Mouse (Mus musculus) naive thymus-derived CD4-positive, alpha-beta T cell, adult 2 months (primary cell): Measurements from ENCODE around the gene Nf2.

Experiments
- DNase-seq: peaks from one replicate; pipeline ENCODE4 v3.0.0-alpha.2; 2011; ENCODE audit warnings: low read depth

Nf2 gene

DNA sequence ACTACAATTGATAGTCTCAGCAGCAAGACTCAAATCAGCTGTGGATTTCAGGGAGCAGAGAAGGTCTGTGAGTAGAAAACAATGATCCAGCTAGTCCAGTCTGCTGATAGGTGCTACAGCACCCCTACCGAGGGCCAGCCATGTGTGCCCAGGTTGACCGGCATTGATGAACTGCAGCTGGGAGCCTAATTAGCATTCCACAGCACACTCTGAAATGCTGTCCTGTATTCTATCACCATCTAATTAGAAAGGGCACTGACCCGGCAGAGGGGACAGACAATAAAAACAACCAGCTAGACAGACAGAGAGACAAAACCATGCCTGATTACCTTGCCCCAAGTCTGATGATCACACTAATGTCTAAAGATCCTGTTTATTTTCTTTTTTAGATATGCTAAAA lies 56.3 kb downstream of the Nf2 start:
- DNase-seq: no peak

DNA sequence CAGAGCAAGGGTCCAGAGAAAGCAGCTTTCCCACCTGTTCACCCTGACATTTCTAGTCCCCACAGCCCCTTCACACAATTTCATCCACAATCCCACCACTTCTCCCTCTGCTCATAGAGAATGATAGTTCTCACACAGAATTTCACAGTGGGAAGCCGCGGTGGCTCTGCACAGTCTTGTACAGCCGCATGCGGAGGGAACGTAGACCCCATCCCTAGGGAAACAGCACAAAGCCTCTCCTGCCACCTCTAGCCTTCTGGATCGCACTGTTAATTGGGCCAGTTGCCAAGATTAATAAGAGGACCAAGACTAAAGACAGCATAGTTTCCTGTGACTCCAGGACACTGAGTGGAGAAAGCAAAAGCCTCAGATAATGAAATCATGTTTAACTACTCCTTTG lies 57.8 kb downstream of the Nf2 start:
- DNase-seq: no peak

DNA sequence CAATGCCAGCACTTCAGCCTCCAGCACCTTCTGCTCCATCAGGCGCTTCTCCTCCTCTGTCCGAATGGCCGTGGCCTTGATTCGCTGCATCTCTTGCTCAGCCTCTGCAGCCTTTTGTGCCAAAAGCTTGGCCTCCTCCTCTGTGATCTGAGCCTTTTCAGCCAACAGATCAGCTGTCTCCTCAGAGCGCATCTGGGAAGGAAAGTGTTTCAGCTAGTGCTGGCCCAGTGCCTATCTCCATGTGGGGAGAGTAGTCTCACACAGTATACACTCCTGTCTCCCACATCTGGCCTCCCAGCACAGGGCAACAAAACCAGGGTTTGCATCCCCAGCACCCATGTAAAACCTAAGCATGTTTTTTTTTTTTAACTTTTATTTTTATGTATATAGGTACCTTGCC lies 59.6 kb downstream of the Nf2 start:
- no peak for DNase-seq

DNA sequence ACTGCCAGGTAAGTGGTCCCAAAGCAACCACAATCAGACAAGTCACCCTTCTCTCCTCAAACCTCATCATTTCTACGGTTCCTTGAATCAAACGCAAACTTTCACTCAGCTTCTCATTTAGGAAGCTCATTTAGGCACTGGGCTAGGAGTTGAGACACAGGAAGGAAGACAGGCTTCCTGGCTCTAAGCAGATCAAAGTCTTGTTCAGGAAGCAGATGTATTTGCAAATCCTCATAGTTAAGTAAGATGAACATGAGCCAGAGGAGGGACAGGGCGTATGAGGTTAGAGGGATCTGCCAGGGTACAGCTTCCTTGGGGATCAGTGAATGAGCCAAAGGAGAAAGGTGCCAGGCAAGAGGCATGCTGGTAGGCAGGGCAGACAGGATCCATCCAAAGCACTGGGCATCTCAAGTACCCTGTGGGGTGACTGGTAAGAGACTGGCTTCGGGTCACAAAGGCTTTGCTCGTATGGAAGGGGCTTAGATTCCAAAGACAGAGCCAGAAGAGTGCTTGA lies 64.7 kb downstream of the Nf2 start:
- DNase-seq: peak; percentile 49

DNA sequence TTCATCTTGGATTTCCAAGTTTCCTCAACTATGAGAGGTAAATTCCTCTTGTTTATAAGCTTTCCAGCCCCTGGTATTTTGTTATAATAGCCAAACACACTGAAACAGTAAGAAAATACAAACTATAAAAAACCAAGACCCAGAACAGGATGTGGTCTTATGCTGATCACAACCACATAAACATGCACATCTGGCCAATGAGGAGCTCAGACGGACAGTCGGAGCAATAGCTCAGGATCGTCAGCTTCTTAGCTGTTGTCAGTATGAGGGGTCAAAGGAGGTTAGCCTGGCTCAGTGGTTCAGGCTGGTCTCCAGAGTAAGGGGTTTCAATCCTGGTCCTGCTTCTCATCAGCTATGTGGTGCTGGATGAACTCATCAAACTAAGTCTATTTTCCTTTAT lies 66.2 kb downstream of the Nf2 start:
- no peak for DNase-seq

DNA sequence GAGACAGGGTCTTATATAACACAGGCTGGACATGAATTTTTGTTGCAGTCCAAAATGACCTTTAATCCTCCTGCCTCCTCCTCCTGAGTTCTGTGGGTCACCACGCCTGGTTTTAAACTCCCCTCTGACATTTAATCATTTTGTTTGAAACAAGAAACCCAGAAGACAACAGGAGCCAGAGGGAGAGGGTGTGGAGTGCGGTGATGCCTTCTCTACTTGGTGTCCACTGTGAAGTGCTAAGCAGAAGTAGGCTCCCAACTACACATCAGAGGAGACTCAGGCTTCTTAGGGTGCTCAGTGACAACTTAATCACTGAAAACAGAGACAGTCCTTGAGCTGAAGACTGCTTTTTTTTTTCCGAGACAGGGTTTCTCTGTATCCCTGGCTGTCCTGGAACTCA lies 68.4 kb downstream of the Nf2 start:
- DNase-seq: no peak

DNA sequence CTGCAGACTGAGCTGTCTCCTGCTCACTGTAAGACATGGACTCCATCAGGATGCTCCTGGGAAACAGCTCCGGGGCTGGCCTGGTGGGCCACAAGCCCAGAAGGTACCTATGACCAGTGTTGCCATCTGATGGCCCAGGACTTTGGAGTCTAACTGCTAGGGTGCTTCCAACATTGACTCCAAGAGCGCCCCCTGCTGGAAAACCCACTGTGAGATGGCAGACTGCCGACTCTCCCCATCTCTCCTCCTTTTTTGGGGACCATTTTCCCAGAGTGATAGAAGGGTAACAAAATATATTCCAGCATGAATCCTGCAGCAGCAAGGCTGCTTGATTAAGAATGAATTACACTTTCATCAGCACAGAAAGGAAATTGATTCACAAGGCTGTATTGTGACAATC lies 76.4 kb downstream of the Nf2 start:
- DNase-seq: peak; percentile 66

DNA sequence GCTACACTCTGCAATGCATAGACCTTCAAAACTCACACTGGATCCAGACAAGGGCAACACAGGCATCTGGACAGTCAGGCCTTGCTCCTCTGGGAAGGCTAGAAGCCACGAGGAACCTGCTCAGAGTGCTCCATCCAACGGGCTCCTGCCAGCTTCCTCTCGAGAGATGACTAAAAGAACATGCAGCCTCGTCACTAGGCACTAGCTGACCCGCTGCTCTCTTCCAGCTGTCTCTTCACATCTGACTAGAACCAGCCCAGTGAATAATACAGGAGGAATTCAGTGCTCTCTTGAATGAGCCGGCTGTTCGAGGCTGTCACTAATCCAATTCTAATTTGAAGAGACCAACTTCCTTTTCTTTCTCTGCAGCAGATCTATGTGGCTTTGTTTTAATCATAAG lies 77.6 kb downstream of the Nf2 start:
- no peak for DNase-seq

DNA sequence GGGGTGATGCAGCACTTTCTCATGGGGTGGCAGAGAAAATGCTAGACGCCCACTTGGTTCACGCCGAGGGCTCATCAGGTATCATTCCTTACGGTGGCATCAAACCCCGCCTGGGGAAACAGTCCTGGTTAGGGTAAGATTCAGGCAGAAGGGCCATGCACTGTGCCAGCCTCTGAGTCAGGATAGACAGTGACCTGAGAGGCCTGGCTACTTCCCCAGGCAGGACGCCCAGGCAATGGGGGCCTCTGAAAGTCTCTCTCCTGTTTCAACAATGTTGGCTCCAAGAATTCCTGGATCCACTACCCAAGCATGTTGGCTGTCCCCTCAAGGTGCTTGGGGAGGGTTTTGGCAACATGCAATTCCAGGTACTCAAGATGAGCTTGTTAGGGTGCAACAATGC lies 79.5 kb downstream of the Nf2 start:
- no peak for DNase-seq

DNA sequence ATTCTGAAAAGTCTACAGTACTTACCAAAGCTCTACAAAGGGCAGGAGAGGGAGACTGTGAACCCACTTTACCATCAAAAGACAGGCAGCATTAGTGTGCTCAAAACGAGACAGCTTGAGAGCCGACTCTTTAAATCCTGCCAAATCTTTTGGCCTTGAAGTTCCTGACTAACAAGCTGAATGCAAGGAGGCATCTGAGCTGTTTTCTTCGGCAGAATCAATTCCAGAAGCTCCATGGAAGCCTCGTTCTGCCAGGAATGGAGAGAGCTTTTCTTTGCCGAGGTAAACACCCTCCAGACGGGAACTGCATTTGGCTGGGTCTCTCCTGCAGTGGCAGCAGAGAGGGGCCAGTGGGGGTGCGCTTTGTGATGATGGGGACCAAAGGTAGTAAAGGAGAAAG lies 80.0 kb downstream of the Nf2 start:
- no peak for DNase-seq

DNA sequence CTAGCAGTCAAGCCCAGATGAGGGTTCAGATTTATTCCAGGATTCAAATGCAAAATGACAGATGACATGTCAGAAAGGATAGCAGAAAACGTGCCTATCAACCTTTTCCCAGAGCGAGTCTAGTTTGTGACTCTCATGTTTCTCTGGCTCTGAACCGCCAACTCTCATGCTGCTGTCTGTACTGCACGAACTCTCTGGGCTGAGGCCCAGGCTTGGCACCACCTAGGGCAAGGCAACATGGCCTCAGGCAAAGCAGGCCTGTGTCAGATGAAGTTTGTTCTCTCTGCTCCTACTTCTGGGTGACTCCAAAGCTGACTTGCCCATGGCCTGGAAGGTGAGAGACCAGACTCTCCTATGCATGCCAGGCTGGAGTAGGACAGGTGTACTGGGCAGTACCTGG lies 80.9 kb downstream of the Nf2 start:
- DNase-seq: no peak

DNA sequence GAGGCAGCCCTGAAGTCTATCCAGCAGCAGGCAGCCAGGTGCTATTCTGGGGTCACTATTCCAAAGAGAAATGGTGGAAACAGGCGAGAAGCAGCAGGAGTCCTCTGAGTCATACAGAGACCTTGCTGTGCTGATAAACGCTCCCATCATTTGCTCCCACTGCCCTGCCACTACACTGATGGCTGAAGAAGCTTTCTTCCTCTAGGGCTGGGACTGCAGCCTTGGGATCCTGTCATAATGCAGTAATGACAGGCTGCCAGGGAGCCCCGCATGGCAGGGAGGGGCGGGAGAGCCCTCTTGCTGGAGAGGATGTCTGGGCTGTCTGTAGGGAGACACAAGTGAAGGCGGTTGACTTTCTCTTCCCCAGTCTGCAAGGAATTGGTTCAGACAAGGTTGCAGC lies 84.9 kb downstream of the Nf2 start:
- no peak for DNase-seq

DNA sequence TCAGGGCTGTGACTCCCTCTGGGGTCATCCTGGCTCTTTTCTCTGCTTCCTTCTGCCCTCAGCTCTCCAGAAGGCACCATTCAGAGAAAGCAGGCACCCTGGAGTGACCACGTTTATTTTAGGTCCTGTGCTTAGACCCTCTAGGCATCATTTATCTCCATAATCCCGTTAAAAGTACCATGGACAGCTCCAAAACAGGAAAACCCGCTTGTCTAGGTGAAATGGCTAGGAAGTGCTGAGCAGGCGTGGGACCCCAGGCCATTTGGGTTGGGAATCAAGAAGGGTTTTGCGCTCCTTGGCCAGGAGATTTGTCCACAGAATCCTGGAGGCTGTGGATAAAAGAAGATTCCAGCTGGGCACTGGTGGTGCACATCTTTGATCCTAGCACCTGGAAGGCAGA lies 85.7 kb downstream of the Nf2 start:
- no peak for DNase-seq

DNA sequence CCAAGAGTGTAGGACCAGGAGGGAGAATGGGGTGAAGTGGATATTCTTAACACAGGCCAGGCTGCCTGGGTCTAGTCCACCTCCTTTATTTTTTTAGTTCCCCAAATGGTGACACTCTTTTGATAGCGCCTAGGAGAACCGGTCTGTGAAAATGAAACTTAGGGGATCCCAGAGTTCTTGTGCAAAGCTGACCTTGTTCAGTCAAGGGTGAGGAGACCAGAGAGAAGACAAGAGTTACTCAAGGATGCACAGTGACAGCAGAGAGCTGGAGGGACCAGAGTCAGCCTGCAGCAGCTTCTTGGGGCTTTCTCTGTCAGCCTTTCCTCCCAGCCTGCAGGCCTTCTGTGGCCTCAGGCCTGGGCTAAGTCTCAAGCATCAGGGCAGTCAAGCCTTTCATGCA lies 86.8 kb downstream of the Nf2 start:
- no peak for DNase-seq

DNA sequence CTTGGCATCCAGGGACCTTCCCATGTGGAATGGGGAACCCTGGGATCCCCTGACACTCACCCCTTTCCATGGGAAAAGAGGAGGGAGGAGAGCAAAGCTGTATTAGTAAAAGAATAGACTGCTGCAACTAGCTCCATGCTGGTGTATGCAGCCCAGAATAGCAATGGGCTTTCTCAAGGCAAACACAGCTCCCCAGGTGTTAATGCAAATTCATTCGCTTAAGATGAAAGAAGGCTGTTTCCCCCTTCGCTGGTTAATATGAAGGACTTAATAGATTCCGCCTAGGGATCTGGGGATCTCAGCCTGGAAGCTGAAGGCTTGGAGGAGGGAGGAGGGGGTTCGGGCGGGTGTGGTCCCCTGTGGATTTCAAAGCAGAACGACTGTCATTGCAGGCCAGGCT lies 87.3 kb downstream of the Nf2 start:
- DNase-seq: no peak

DNA sequence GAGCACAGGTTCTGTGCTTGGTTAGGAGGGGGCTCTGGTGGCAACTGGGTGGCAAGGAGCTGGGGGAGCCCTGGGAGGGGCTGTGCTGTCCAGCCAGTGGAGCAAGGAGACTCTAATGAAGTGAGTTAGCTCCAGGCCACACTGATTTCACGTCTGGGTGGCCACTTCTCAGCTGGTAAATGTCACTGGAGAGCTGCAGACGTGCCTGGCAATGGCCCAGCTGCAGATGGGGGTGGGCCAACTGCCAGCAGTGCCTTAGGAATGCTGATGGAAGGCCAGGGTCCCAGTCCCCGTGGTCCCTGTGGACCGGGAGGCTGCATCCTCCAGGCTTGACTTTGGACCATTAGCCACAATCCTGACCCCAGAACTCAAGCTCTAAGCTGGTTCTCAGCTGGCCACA lies 88.9 kb downstream of the Nf2 start:
- DNase-seq: no peak

DNA sequence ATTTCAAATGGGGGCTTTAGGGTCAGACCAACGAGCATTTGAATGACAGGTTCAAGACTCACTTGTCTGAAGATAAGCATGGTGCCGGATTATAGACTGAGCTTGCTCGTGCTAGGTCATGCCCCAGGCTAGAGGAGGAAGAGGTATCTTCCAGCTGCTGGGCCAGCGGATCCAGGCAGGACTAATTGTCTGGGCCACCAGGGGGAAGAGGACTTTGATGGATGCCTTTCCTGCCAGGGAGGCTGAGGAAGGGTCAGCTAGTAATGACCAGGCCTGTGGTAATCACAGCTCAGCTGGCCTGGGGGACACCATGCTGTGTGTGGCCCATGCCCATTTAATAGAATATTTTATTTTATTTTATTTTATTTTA lies 91.6 kb downstream of the Nf2 start:
- DNase-seq: no peak

DNA sequence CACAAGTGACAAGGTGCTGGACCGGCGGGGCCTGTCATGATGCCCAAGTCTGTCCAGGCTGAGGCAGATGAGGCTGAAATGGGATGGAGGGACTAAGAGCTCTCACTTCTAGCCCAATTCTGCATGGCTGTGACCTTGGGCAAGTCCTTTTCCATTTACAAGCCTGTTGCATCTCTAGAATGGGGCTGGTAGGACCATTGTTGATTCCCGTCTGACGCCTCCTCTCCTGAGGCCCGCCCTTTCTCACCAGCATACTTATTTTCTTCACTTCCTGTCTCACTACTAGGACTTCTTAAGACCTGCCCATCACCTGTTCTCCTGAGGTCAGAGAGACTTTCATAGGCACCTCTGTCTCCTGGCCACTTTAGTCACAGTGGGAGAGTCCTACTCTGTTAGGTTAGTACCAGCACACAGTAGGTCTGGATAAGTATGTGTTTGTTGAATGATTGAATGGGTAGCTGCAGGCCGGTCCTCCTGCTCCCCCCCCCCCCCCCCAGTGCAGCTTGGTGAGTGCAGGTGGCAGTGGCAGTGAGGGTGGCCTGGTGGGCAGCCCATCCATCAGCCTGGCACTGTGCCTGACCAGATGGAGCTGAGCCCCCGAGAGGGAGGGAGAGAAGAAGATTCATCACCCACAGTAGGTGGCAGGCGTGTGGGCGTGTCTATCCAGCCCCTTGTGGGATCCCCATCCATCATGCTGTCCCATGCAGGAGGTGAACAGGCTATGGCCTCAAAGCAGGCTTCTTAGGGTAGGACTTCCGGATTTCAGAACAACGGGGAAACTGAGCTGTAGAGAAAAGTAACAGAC lies 92.2 kb downstream of the Nf2 start:
- no peak for DNase-seq

DNA sequence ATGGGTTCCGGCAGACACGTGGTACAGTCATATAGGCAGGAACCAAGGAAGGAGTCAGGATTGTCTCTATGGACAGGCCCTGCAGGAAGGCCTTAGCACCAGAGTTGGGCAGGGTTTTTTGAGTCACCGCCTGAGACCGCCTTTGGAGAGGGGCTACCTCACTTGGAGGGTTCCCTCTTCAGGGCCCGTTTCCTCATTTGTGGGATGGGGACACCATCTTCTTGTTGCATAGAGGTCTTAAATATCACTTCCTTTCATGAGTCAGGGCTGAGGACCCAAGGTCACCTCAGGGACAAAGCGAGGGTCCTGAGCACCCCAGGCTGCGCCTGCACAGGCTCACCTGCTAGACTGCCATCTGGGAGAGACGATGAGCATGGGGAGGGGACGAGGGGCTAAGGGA lies 92.9 kb downstream of the Nf2 start:
- no peak for DNase-seq

DNA sequence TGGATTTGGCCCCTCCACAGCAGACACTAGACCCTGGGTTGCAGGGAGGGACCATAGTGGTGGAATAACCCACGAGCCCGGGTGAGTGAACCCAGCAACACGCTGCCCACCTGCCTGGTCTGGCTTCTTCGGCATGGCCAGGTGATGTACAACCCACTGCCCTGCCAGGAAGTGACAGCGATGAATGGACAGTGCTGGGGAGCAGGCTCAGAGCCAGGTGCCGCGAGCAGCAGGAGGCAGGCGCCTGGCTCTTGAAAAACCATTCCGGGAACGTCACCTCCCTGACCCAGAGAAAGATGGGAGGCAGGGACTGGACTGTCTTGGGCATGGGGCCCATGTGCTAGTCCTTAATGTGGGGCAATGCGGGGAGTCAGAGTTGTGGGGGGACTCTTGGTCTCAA lies 94.5 kb downstream of the Nf2 start:
- no peak for DNase-seq

DNA sequence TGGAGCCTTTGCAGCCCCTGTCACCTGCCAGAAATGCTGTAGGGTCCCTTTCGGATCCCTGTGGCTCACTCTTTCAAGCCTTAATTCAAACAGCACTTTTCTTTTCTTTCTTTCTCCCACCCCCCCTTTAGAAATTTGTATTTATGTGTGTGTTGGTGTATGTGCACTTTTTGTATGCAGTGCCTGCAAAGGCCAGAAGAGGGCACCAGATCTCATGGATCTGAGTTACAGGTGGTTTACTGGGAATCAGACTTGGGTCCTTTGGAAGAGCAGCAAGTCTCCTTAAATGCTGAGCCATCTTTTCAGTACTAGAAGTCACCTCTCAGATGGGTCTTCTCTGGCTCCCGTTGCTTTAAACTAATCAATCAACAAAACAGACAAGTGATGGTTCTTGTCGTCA lies 95.3 kb downstream of the Nf2 start:
- no peak for DNase-seq

DNA sequence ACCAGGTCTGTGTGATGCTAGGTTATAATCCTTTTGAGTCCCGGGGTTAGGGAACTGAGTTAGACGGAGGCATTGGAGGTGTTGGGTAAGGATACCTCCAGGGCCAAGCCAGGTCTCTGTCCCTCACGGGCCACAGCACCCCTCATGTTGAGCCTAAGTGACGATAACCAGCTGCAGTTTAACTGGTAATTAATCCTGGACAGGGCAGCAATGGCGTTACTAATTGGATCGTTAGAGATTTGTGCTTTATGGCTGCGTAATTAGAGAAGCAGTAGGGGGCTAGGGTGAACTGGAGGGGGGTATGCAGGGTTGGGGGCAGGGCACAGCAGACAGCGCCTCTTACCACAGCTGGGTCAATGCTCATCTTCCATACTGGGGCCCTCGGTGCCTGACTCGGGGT lies 96.5 kb downstream of the Nf2 start:
- DNase-seq: no peak

DNA sequence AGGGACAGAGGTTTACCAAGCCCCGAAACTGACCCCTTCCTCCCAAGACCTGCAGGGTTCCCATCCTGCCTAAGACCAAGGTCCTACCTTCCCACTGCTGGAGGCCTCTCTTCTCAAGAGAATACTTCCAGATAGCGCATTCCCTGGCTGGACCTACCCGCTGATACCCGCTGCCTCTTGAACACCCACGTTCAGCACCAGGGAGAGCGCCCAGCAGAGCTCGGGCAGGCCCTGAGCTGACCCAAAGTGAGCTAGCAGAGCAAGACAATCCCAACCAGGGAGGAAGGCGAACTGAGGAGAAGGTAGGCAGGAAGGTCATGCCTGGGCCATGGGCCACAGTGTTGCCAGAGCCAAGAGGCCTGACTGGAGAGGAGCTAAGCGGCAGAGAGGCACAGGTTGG lies 99.1 kb downstream of the Nf2 start:
- DNase-seq: no peak

DNA sequence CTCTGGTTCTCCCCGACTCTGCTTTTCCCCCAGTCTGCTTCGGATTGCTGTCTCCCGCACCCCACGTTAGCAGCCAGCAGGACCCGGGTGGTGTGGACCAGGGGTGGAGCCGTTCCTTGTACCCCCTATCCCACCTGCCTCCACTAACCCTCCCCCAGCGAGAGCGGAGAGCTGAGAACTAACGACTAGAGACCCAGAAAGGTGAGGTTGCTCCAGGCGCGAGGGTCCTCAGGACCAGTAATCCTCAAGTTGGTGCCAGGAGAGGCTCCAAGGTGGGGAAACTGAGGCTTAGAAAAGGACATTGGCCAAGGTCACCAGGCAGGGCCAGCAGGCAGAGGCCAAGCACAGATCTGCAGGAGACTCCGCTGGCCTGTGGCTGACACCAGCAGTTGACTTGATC lies 102.1 kb downstream of the Nf2 start:
- DNase-seq: no peak

DNA sequence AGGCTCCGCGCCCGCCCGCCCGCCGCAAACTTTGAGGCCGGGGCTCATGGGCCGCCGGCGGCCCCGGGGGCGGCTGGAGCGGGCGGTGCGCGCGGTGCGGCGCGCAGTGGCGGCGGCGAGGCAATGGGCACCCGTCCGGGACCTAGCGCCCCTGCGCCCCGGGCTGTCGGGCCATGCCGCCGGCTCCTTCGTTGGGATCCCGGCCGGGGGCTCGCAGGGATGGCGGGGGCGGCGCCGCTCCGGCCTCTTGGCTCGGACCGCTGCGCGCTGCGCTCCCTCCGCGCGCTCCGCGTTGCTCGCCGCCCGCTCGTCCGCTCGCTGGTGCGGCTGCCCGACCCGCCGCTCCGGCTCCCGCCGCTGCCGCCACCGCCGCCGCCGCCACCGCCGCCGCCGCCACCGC lies 102.6 kb downstream of the Nf2 start, which contains the start of gene Cabp7:
Cabp7 (minus strand) TSS at position 46 of the 400 bp plus-strand sequence.
- no peak for DNase-seq
